Mouse (Mus musculus) v-Abl transformed pro-B cells (cell line): ENCODE measurements around the gene Megf8.

Experiments used
- in situ Hi-C, 2 experiments: fragments of 400-800 bp; cut with MboI; formaldehyde crosslinking; loops; one replicate each; pipeline ENCODE4 v1.15.1; 2025; ENCODE audit not compliant: unreplicated experiment in 2 of 2

The Megf8 gene

DNA sequence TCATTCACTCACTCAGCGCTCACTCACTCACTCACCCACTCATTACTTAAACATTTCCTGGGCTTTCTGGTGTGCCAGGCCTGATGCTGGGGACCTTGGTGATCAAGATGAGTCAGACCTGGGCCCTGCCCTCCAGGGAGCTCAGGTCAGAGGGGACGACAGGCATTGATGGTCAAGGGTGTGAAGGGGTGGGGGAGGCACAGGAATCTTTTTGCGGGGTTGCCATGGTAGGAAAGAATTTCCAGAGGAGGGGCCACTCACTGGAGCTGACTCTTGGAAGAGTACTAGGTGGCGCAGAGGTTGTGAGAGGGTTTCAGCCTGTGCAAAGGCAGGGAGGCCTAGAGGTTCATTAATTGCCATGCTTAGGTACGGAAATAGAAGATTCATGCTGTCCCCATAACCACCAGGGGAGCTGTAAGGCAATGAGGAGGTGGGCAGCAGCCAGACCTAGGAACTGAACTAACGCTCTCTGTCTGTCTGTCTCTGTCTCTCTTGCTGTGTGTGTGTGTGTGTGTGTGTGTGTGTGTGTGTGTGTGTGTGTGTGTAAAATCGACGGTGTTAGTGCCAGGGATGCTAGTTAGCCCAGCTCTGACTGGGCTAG, 60.2 kb downstream of the Megf8 start:
- in situ Hi-C loops: no loop called here

DNA sequence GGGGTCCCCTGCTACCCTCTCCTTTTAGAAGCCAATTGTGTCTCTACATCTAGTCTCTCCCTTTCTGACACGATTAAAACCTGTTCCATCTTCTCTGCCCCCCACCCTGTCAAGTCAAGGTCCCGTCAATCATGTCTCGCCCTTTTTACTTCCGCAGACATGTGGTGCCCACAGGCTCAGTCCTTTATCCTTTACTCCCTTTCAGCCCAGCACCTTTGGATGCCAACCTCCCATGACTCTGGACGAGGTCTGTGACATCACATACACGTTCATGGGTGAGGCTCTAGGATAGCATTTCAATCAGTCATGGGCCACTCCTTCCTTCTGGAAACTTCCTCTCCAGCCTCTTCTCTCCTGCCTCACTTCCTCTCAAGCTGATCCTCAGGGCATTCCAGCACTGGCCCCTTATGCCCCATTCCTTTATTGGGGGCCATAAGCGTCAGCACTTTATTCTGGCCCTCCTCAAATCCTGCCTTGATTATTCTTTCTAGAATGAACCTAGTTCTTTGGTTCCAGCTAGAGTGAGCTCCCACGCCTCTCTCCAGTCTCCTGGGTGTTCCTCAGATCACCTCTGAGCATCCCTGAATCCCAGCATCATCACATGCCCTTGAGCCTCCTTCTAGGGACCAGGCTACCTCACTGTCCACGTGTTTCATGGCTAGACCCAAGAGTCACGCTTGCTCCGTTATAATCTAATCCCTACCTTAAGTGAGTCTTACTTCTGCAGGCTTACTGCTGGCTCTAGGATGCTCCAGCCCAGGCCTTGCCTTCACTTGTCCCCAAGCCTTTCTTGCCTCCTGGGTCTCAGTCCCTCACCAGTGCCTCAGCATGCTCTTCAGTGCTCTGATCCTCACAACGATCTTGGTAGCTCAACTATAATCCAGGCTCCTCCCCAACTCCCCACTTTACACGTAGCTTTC, 61.5 kb downstream of the Megf8 start:
- in situ Hi-C loops: no loop called here

GRCm38 (mm10) chr7:25379551-25380351, 62.8 kb downstream of the Megf8 start:
- in situ Hi-C loops: no loop called here

DNA sequence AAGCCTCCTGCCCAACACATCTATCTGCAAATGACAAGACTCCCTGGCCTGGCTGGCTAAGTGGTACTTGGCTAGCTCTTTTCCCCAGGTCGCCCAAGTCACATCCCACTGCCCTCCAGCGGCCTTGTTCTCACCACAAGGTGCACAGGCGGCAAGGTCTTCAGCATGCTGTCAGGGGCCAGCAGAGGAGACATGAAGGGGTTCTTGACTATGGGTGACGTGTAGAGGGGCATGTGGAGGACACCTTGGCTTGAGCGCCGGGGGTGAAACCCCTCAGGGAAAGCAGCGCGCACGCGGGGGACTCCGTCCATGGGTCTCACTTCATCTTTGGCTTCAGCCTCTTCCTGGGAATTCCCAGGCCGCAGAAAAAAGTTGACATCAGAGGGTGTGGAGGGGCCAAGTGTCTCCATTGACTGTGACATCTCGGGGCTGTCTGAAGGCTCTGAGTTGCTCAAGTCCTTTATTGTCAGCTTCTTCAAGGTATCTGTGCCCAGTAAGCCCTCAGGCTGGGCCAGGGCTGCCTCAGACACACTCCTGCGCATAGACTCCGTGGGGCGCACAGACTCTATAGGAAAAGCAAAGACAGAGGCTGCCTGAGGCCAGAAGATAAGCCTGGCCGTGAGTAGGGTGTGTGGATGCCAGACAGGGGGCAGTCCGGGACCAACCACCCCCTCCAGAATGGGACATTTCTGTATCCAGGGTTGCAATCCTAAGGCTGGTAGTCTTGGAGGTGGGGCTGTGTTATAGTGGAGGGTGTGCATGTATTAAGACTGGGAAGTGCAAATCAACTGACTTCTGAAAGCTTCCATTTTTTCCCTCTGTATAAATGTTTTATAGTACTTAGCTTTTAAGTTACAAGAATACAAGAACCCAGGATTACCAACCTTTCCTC, 63.7 kb downstream of the Megf8 start:
- in situ Hi-C loops: no loop called here

DNA sequence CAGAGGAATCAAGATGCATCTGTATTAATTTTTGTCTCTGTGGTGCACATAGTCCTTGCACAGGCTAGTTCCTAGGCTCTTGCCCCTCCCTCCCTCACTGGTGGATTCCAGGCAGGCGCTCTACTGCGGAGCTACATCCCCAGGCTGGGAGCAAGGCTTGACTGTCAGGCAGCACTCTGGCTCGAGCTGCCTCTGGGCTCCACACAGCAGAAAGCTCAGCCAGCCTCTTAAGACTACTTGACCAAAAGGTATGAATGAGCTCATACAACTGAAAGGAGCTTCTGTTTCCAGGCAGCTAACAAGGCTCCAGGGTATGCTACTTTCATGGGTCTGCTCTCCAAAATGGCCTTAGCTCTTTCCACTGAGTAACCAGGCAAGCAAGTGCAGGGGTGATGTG, 64.3 kb downstream of the Megf8 start:
- in situ Hi-C loops: no loop called here

DNA sequence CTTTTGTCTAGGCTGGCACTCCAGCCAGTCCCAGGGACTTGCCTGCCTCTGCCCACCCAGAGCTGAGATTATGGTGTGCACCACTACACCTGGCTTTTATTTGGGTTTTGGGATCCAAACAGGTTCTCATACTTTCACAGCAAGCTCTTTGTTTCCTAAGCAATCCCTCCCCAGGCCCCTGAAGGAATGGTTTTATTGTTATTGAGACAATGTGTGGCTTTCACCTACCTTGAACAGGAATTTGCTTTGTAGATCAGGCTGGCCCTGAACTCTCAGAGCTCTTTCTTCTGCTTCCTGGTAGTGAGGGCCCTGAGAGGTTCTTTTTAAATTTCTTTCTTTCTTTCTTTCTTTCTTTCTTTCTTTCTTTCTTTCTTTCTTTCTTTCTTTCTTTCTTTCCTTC, 65.6 kb downstream of the Megf8 start:
- in situ Hi-C loops: no loop called here

- in situ Hi-C loops: no loop called here
Measured at GRCm38 (mm10) chr7:25383385-25383784, 66.4 kb downstream of the Megf8 start.

DNA sequence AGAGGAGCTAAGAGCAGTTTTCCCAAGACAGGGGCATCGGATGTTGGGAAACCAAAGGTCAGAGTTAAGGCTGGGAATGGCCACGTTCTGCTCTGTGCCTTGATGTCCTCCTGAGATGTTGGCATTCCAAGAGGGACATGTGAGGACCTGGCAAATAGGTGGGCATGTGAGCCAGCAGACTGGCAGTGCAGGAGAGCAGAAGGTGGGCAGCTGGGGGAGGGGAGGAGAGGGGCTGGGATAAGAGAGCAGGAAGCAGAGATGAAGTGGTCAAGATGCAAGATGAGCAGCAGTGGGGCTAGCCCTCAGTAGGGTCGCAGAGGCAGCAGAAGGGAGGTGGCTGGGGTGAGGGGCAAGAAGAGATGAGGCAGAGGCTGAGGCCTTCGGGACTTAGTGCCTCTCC, 66.9 kb downstream of the Megf8 start:
- in situ Hi-C loops: no loop called here

DNA sequence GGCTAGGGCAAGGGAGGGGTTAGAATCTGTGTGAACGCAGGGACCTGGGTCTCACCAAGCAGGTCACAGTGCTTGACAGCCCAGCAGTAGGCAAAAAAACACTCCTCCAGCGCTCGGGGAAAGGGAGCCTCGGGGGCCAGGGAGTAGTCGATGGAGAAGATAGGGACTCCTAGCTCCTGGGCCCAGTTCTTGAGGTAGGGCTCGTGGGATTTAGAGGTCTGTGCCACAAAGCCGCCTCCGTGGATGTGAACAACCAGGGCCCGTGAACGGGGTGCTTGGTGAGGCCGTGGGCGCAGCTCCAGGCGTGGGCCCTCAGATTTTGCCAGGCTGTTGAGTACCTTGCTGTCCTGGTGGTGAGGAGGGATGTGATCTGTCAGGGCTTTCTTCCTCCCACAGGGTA, 67.4 kb downstream of the Megf8 start:
- in situ Hi-C loops: no loop called here

GRCm38 (mm10) chr7:25384818-25385217, 67.9 kb downstream of the Megf8 start:
- in situ Hi-C loops: no loop called here

- in situ Hi-C loops: no loop called here
Measured at GRCm38 (mm10) chr7:25385259-25385658, 68.3 kb downstream of the Megf8 start.

GRCm38 (mm10) chr7:25385850-25386555, 69.0 kb downstream of the Megf8 start:
- in situ Hi-C loops: no loop called here

DNA sequence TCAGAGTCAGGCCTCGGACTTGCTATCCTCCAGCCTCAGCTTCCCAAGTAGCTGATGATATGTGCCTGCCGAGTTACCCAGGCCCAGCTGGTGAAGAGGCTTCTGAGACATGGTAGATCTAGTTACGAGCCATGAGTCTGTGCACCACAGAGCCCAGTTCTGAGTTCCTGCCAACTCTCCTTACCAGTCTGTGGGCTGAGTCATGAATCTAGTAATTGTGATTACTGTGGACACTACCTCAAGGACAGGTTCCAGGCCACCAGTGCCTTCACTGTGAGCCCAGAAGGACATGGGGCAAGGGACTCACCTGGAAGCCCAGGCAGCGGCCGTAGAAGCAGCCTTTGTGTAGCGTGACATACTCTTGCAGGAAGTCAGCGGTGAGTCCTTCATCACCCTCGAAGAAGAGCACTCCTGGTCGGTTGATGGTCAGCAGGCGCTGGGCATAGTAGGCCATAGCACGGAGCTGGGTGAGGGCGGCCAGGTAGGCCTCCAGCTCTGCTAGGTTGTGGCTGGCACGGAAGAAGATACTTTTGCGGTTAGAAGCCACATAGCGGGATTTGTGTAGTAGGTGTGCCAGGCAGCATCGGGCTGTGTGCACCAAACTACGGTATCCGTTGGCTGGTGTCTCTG, 71.0 kb downstream of the Megf8 start:
- in situ Hi-C loops: no loop called here

- in situ Hi-C loops: no loop called here
Measured at GRCm38 (mm10) chr7:25388916-25389315, 72.0 kb downstream of the Megf8 start.

DNA sequence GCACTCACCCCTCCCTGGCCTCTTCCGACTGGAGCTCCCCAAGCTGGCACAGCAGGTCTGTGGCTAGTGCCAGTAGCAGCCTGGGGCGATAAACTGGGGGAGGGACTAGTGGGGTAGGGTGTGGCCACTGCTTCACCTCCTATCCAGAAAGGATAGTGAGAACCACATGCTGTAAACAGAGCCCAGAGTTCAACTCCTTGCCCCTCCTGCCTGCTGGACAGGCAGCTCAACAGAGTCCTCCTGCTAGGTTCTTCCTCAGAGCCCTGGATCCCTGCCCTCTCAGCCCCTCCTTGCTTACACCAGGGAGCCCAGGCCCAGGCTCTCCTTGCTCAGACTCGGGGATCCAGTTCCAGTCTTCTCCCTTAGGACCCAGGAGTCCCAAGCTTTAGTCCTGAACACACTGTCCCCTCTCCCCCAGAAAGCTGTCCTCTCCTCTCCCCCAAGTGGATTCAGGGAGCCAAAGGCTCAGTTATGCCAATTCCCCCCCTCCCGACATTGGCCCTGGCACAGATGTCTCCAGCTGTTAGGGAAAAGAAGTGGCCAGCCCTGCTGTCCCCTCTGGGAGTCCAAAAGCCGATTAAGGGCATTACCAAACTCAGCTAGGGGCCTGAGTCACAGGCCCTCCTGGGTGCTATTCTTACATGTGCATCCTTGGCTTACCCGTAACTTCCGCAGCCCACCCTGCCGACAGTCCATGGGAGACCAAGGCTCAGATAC, 73.2 kb downstream of the Megf8 start:
- in situ Hi-C loops: loop anchor here in 1 of 2 experiments (10.0 kb wide), 1 partner anchor 285 kb away; no protein-coding TSS in a partner anchor

DNA sequence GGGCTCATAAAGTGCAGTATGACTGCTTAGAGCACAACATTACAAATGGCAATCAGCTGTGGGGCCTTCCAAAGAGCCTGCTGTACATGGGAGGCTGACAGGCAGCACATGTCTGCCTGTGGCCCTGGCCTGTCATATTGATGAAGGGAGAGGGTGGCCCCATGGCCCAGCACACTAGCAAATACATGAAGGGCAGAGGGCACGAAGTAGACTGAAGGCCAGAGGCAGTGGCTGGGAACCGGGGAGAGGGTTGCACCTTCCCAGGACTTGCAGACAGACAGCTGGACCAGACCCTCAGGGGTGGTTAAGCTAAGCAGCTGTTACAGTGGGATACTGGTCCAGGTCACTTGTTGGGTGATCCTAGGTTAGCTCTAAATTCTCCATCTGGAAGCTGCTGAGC, 74.0 kb downstream of the Megf8 start:
- in situ Hi-C loops: loop anchor here in 1 of 2 experiments (10.0 kb wide), 1 partner anchor 286 kb away; no protein-coding TSS in a partner anchor

DNA sequence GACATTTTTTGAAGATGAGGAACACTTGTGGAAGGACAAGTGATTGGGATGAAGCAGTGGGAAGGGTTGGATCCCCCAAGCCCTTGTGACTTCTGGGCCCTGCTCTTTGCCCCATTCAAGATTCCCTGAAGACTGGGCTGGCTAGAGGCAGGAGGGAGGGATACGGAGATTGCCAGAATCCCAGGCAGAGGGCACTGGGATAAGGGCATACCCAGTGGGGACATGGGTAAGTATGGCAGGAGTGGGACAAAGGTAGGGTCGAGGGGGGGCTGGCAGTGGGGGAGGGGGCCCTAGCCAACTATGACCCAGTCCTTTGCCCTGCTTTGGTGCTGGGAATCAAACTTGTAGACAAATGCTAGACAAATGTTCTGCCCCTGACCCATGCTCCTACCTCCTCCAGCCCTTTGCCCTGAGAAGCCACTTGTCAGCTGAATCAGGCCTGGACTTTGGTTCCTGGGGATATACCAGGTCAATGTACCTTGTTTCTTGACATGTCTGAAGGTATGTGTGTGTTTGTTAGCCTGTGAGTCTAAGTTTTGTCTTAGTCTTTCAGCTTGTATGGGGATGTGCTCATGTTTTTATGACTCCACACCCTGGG, 75.0 kb downstream of the Megf8 start:
- in situ Hi-C loops: loop anchor here in 1 of 2 experiments (10.0 kb wide), 1 partner anchor 287 kb away; no protein-coding TSS in a partner anchor

DNA sequence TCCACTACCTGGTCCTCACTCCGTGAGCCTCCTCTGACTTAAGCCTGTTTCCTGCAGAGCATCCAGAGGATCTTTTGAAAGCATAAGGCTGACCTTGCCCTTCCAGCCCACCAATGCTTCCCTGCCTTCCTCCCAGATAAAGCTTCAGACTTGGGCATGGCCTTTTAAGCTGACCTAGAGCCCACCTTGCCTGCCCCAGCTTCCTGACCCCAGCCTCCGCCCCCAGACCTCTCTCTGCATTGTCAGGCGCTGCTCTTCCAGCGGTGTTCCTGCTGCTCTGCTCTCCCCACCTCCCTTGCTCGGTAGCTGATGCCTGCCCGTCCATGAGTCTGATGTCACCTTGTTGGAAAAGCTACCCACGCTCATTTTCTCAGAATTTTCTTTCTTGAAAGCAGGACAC, 75.9 kb downstream of the Megf8 start:
- in situ Hi-C loops: loop anchor here in 1 of 2 experiments (10.0 kb wide), 1 partner anchor 288 kb away; no protein-coding TSS in a partner anchor
